Mouse (Mus musculus) limb, embryonic 11.5 days (tissue): Measurements from ENCODE around the gene Ankrd55. TPM values are rescaled to one million over a fixed set of nuclear protein-coding genes. Genes with fewer than 3 reads are reported as not detected.

Experiments
- ATAC-seq: fragments of 200-750 bp; cut with Nextera tagmentation; 2 replicates; pipeline ENCODE4 v1.8.0; 2017; ENCODE audit warnings: low read depth; ENCODE audit not compliant: insufficient number of reproducible peaks, low FRiP score, low TSS enrichment
- DNase-seq: peaks from one replicate; pipeline ENCODE4 v3.0.0-alpha.2; 2015; ENCODE audit warnings: low spot score
- H3K27ac ChIP-seq: fragments of 300-500 bp; sonication (generic); replicated peaks from 2 replicates; pipeline ENCODE4 v1.5.1; 2014; ENCODE audit warnings: low read depth, mild to moderate bottlenecking, low read length
- H3K27me3 ChIP-seq: fragments of 300-500 bp; sonication (generic); 2 replicates; pipeline ENCODE4 v1.6.1; 2014; ENCODE audit warnings: mild to moderate bottlenecking, low read length, mixed read lengths; ENCODE audit not compliant: control insufficient read depth, insufficient read depth
- H3K36me3 ChIP-seq: fragments of 300-500 bp; sonication (generic); 2 replicates; pipeline ENCODE4 v1.6.1; 2014; ENCODE audit warnings: mild to moderate bottlenecking, low read length, moderate library complexity, mixed read lengths; ENCODE audit not compliant: control insufficient read depth, insufficient read depth
- H3K4me1 ChIP-seq: fragments of 300-500 bp; sonication (generic); 2 replicates; pipeline ENCODE4 v1.6.1; 2014; ENCODE audit warnings: low read length, mixed read lengths; ENCODE audit not compliant: control insufficient read depth, insufficient read depth
- H3K4me2 ChIP-seq: fragments of 300-500 bp; sonication (generic); 2 replicates; pipeline ENCODE4 v1.6.1; 2014; ENCODE audit warnings: low read depth, mild to moderate bottlenecking, moderate library complexity; ENCODE audit not compliant: severe bottlenecking
- H3K4me3 ChIP-seq: fragments of 300-500 bp; sonication (generic); 2 replicates; pipeline ENCODE4 v1.5.1; 2014; ENCODE audit warnings: low read depth, low read length
- H3K9ac ChIP-seq: fragments of 300-500 bp; sonication (generic); 2 replicates; pipeline ENCODE4 v1.6.1; 2014; ENCODE audit warnings: mild to moderate bottlenecking, low read length
- H3K9me3 ChIP-seq: fragments of 300-500 bp; sonication (generic); 2 replicates; pipeline ENCODE4 v1.6.1; 2016; ENCODE audit warnings: low read length; ENCODE audit not compliant: control insufficient read depth
- WGBS: fragments of 180-500 bp; shearing (Covaris S2); extraction: QIAGEN DNeasy Blood & Tissue Kit; methylation state at CpG from one replicate; pipeline ENCODE4 v1.1.7; 2014; 5-methylcytosine and 5-hydroxymethylcytosine counted together
- polyA plus RNA-seq: library from polyadenylated mRNA; unstranded; fragments of >200 nt; fragmentation: Nextera tagmentation; extraction: Ambion mirVana; gene quantifications from 2 replicates; pipeline ENCODE4 v1.2.1, GENCODE M21; 2014

Gene Ankrd55
- polyA plus RNA-seq, 1 experiment from 2014 or later = 0.20 TPM

- no peak overlapping the region for H3K4me2 ChIP-seq
- WGBS = 85% methylated on average over 3 of the region's 3 CpGs
- H3K4me1 ChIP-seq = no peaks in the 10 kb centered on the region
- no peak for DNase-seq
- H3K9ac ChIP-seq = no peak overlapping the region
- H3K9me3 ChIP-seq = no peaks in the 10 kb centered on the region
- H3K4me3 ChIP-seq = no peak overlapping the region
- no peaks in the 10 kb centered on the region for H3K36me3 ChIP-seq
- no peak for ATAC-seq
- H3K27ac ChIP-seq = no peak overlapping the region
- H3K27me3 ChIP-seq = no peaks in the 10 kb centered on the region
Measured at GRCm38 (mm10) chr13:112391354-112391753, 103.1 kb downstream of the Ankrd55 start.

DNA sequence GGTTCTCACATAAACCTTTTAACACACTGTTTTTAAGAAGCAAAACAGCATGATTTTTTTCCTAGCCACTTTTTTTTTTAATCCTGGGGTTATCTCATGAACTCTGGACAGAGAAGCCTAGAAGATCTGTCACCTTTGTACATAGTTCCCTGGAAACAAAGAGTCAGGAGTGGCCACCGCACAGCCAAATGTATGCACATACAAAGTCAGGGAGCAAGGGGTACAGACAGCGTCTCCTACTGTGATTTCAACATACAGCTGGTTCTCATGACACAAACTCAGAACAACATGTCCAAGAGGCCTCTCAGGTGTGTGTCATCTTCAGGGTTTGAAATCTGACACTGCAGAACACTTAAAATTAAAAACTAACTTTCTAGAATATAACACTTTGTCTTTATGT is 105.1 kb downstream of the Ankrd55 start:
- no peaks in the 10 kb centered on the region for H3K36me3 ChIP-seq
- no peaks in the 10 kb centered on the region for H3K9me3 ChIP-seq
- no peak overlapping the region for H3K4me2 ChIP-seq
- no peak overlapping the region for H3K27ac ChIP-seq
- no peaks in the 10 kb centered on the region for H3K27me3 ChIP-seq
- H3K4me3 ChIP-seq = no peak overlapping the region
- 89% methylated on average over 2 of the region's 2 CpGs for WGBS
- H3K9ac ChIP-seq = no peak overlapping the region
- no peak for ATAC-seq
- no peak for DNase-seq
- H3K4me1 ChIP-seq = no peaks in the 10 kb centered on the region

DNA sequence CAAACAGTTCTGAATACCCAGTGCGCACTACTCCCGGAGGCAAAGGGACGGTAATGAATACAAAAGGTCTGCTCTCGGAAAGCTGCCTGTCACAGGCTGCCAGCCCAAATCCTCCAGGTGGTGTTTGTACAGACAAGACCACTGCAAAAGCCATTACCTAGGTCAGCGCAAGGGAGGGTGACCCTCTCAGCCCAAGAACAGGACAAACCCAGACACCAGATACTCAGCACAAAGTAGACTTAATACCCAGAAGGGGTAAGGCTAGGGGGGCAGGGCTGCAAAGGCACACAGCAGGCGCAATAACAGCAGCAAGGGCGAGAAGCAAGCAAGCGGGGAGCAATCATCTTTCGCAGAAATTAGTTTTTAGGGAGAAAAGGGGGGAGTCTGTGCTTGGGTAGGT is 106.0 kb downstream of the Ankrd55 start:
- H3K4me1 ChIP-seq = no peaks in the 10 kb centered on the region
- H3K9ac ChIP-seq = no peak overlapping the region
- 74% methylated on average over 9 of the region's 9 CpGs for WGBS
- DNase-seq (no peak), ATAC-seq (no peak)
- H3K27me3 ChIP-seq = no peaks in the 10 kb centered on the region
- H3K27ac ChIP-seq = no peak overlapping the region
- no peak overlapping the region for H3K4me2 ChIP-seq
- H3K9me3 ChIP-seq = no peaks in the 10 kb centered on the region
- no peak overlapping the region for H3K4me3 ChIP-seq
- no peaks in the 10 kb centered on the region for H3K36me3 ChIP-seq

GRCm38 (mm10) chr13:112404723-112405122 is 116.5 kb downstream of the Ankrd55 start:
- Histone ChIP-seq H3K4me2 (no peak overlapping the region), H3K4me1 (no peaks in the 10 kb centered on the region), H3K9ac (no peak overlapping the region), H3K4me3 (no peak overlapping the region), H3K27me3 (no peaks in the 10 kb centered on the region), H3K27ac (no peak overlapping the region), H3K9me3 (no peaks in the 10 kb centered on the region), H3K36me3 (no peaks in the 10 kb centered on the region)
- 85% methylated on average over 3 of the region's 3 CpGs for WGBS
- ATAC-seq = no peak
- DNase-seq = no peak

- ATAC-seq (no peak), DNase-seq (no peak)
- Histone ChIP-seq H3K27me3 (no peaks in the 10 kb centered on the region), H3K9me3 (no peaks in the 10 kb centered on the region), H3K4me2 (no peak overlapping the region), H3K9ac (no peak overlapping the region), H3K27ac (no peak overlapping the region), H3K4me1 (no peaks in the 10 kb centered on the region), H3K36me3 (no peaks in the 10 kb centered on the region), H3K4me3 (no peak overlapping the region)
- WGBS = 91% methylated on average over 1 of the region's 1 CpGs
Measured at GRCm38 (mm10) chr13:112405184-112405583, 116.9 kb downstream of the Ankrd55 start.

- H3K9me3 ChIP-seq = no peaks in the 10 kb centered on the region
- no peak overlapping the region for H3K4me2 ChIP-seq
Measured at GRCm38 (mm10) chr13:112406618-112407017, 118.4 kb downstream of the Ankrd55 start.

GRCm38 (mm10) chr13:112407181-112407700 is 119.0 kb downstream of the Ankrd55 start:
- no peaks in the 10 kb centered on the region for H3K27me3 ChIP-seq
- no peak overlapping the region for H3K4me3 ChIP-seq
- H3K9ac ChIP-seq = no peak overlapping the region
- no peak overlapping the region for H3K27ac ChIP-seq
- H3K4me1 ChIP-seq = no peaks in the 10 kb centered on the region; the same call in 1 of the 2 replicates
- ATAC-seq (no peak), DNase-seq (no peak)
- 87% methylated on average over 3 of the region's 3 CpGs for WGBS
- no peaks in the 10 kb centered on the region for H3K9me3 ChIP-seq
- no peak overlapping the region for H3K4me2 ChIP-seq
- no peaks in the 10 kb centered on the region for H3K36me3 ChIP-seq

More at GRCm38 (mm10) chr13:112406618-112407017, 118.4 kb downstream of the Ankrd55 start:
- no peak for ATAC-seq
- H3K27ac ChIP-seq = no peak overlapping the region
- H3K4me1 ChIP-seq = no peaks in the 10 kb centered on the region; the same call in 1 of the 2 replicates
- no peaks in the 10 kb centered on the region for H3K36me3 ChIP-seq
- no peak overlapping the region for H3K9ac ChIP-seq
- no peaks in the 10 kb centered on the region for H3K27me3 ChIP-seq
- no peak for DNase-seq
- no peak overlapping the region for H3K4me3 ChIP-seq
- 84% methylated on average over 2 of the region's 2 CpGs for WGBS

DNA sequence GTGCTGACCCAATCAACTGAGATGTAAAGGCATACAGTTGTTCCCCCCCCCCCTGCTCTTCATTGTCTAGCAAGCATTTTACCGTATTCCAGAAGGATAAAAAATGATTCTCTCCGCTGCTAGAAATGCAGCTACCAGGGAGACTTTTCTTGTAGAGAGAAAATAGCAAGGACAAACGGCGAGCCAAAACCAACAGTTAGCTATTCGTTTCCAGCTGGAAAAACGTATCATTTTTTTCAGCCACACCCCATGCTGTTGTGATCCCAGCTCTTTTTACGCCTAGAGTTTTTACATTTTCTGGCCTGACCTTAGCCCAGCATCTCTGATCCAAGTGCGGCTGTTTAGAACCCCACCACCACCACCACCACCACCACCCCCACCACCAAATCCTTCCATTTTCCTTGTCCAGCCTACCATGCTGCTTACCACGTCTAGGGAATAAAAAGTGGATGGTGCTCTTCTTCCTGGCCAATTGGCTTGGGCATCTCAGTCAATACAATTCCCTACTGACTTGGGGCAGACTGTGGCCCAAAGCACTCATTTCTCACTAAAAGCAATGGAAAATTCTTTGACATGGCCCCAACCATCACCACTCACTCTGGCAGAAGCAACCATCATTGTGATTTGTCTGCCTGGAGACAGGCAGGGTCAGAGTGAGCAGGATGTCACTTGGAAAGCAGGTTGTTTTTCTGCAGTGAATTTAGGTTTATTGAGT is 119.7 kb downstream of the Ankrd55 start:
- Histone ChIP-seq H3K9ac (no peak overlapping the region), H3K4me2 (no peak overlapping the region), H3K27ac (no peak overlapping the region), H3K4me3 (no peak overlapping the region), H3K4me1 (no peaks in the 10 kb centered on the region; the same call in 1 of the 2 replicates), H3K36me3 (no peaks in the 10 kb centered on the region), H3K9me3 (no peaks in the 10 kb centered on the region), H3K27me3 (no peaks in the 10 kb centered on the region)
- no peak for ATAC-seq
- 92% methylated on average over 9 of the region's 9 CpGs for WGBS
- DNase-seq = no peak
